Mouse (Mus musculus) liver, postnatal 0 days (tissue): ENCODE results near the gene Ucn.

ENCODE experiments used
- CTCF ChIP-seq: sonication (generic); IDR thresholded peaks from 2 replicates; pipeline ENCODE4 v1.5.1; 2016; ENCODE audit warnings: antibody characterized with exemption, low read depth
- EP300 ChIP-seq: IDR thresholded peaks from 2 replicates; pipeline ENCODE4 v1.6.1; 2016; ENCODE audit warnings: antibody characterized with exemption, low read depth, mild to moderate bottlenecking

- no peak for TF ChIP-seq CTCF
- no peak for TF ChIP-seq EP300
These were observed 44.4 kb downstream of the Ucn start for GRCm38 (mm10) chr5:31094100-31094798.
